Mouse (Mus musculus) heart, postnatal 10 days (tissue): ENCODE results near the gene Ccl6. TPM values are rescaled to one million over a fixed set of nuclear protein-coding genes. Genes with fewer than 3 reads are reported as not detected.

Source experiments
- DNase-seq, 2 experiments: peaks; one replicate each; pipeline ENCODE4 v3.0.0; 2021
- intact Hi-C: fragments of 180-260 bp; cut with DNase I; formaldehyde crosslinking; loops from one replicate; pipeline ENCODE4 v1.15.1; 2025
- total RNA-seq, 2 experiments: library from RNA; stranded (reverse); gene quantifications; 2 replicates each; pipeline ENCODE4 v1.2.3; 2021

The Ccl6 gene
- total RNA-seq, 2 experiments from 2014 or later, result 3.0 to 4.5 TPM

DNA sequence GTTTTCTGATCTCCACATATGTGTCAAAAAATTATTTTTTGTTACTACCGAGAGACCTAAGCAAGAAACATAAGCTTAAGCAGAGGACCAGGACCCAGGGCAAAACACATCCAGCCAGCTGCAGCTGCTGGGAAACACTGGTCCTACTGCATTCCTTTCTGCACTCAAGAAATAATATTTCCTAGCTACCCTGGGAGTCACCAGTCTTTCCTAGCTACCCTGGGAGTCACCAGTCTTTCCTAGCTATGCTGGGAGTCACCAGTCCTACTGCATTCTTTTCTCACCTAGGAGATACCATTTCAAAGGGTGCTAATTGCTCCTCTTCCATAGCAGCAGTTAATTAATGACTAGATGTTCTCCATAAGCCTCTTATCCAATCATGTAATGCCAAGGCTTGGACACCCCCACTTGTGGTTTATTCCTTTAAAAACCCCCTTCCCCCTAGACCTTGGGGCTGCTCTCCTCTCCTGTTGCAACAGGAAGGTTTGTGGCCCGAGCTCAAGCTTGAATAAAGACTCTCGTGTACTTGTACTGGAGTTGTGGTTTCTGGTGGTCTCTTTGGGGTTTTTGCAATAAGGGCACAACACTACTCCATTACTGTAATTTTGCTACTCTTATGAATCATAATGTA is 5.4 kb upstream of the Ccl6 start:
- DNase-seq, result no peak
- intact Hi-C loops, result no loop called here

DNA sequence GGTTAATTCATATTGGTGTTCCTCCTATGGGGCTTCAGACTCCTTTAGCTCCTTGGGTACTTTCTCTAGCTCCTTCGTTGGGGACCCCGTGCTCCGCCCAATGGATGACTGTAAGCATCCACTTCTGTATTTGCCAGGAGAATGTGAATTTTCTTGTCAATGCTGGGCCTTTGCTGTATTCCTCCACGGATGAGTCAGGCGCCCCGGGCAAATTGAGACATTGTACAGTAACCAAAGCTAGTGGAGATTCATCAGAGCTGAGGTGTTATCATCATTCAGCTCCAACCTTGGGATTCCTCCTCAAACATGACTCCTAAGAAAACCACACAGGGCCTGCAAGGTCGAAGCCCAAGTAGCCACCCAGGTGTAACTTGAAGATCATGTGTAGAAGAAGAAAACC is 4.9 kb upstream of the Ccl6 start:
- intact Hi-C loops, result no loop called here
- DNase-seq, result no peak

DNA sequence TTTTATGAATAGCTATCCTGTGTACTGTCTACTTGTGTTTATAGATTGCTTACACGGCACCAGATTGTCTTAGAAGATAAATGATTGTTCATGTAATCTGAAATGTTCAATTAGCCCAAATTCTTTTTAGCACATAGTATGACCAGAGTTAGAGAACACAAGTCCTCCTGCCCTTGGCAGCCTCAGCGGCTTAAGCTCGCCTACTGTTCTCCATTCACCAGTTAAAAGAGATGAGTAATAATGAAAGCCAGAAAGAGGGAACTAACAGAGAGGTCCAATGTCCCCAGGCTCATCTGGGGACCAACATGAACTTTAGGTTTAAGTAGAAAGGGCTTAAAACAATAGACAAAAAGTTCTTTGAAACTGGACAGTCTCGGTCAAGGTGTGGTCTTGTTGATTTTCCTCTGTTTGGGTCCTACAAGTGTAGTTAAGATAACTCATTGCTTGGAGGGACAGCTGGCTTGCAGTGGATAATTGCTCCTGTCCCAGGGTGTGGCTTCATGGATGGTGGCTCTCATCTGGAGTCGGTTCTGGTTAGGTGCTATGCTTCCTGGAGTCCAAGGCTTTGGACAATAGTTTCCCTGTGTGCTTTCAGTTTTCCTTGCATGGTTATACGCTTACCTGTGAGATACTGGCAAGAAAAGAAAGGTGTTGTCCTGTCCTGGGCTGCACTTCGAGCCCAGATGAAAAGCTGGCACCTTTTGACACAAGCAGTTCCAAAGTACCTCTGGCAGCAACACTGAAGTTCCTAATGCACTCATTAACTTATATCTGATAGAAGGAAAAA is 3.0 kb upstream of the Ccl6 start:
- intact Hi-C loops, result no loop called here
- DNase-seq, result no peak

DNA sequence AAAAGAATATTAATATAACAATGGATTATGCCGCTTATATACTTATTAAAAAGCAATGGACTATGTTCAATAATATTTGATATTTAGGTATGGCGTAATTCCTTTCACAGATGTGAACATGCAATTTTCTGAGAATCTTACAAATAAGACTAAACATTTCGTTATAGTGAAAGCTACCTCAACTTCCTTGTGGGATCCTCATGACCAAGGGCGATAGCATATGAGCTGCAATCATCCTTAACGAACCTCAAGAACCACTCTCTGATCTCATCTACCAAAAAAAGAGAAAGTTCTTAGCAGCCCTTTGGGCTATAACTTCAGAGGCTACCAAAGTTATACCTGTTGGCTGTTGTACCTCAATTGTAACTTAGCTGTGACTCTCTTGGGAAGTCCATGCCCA is 566 bp upstream of the Ccl6 start:
- no peak for DNase-seq
- intact Hi-C loops, result no loop called here

DNA sequence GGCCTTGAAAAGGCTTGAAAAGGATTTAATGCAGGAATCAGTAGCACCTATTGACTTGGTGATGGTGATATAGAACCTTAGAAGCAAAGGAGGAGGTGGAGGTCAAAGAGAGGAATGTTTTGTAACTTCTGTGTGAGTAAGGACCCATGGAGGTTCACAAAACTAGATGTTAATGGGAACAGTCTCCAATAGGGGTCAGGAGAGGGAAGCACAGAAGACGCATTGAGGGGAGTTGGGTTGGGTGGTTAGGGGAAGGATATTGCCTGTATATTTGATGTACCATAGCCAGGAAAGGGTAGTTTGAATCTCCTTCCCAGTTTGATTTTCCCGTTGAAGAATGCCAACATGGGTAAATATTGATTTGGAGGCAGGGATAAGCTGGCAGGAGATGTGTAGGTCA is 8.7 kb downstream of the Ccl6 start:
- intact Hi-C loops, result no loop called here

DNA sequence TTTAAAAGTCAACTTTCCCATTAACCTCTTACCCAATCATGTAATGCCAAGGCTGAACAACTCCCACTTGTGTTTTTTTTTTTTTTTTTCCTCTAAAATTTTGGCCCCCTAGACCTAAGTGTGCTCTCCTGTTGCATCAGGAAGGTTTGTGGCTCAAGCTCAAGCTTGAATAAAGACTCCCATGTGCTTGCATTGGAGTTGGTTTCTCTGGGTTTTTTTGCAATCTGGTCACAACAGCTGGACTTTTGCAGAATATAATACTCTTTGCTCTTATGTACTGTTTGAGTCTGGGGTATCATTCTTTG is 9.5 kb downstream of the Ccl6 start:
- no peak for DNase-seq
- intact Hi-C loops, result no loop called here

More for the DNA sequence above, 8.7 kb downstream of the Ccl6 start:
- DNase-seq, result no peak

DNA sequence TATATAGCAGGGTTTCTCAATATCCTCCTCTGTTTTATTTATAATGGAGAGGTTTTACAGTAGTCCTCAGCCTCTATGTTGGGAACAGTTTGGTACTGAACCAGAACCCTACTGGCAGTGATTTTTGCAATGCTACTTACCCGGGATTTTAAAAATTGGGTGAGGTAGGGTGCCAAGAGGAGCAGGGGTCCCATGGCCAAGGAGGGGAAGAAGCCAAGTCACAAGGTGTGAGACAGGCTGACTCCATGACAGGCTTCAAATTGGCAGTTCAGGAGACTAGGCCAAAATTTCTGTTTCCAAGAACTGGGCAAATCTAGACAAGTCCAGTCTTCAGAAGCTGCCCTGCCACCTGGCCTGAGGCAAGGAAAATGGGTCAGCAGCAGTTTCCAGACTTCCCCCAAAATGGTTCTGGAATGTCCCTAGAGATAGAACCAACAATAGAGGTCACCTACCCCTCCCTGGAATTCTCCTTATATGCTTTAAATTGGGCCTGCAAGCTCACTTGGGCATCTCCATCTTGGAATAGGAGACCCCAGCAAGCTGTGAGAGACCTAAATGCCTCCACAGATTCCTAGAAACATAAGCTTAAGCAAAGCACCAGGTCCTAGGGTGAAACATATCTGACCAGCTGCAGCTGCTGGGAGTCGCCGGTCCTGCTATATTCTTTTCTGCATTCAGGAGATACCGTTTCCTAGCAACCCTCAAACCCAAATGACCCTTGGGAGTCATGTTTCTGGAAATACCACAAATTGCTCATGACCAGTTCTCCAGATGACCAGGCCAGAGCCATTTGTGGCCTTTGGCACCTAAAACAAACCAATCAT is 10.0 kb downstream of the Ccl6 start:
- intact Hi-C loops, result no loop called here
- DNase-seq, result peak; percentile 47 to 57

DNA sequence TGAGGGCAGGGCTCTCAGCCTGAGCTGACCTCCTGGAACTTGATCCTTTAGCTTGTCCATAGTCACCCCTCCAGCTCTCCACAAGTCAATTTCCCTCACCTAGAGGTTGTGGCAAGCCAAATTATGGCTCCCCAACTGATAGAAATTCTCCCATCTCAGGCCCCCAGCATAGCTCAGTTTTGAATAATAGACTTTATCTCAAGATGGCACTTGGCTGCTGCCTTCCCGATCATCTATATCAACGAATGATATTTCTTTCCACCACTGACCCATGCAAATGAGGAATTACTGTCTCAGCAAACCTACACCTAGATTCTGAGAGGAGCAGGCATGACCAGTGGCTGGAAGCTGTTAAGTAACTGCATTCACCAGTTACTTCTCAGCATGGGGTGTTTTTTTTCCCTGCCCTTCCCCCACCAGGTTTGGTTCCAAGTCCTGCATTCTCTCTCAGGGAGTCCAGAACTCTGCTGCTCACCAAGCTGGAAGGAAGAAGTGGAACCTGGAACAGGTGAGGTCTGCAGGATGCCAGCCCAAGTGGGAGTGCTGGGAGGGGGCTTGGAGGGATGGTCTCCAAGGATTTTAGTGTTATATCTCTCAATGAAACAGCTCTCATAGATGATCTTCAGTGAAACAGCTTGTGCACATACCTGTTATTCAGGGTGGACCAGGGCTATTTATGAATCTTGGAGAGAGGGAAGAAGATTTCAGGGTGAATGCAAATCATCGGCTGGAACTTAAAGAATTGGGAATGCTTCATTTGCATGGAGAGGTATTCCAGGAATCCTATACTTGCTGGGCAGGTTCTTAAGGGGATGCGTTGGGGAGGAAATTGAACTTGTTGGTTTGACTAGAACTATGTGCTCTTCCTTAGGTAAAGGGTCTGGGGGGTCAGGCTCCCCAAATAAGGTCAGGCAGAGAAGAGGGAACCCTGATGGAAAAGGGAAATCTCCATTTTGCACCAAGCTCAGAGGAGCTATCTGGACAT is 11.0 kb downstream of the Ccl6 start:
- intact Hi-C loops, result no loop called here
- no peak for DNase-seq

DNA sequence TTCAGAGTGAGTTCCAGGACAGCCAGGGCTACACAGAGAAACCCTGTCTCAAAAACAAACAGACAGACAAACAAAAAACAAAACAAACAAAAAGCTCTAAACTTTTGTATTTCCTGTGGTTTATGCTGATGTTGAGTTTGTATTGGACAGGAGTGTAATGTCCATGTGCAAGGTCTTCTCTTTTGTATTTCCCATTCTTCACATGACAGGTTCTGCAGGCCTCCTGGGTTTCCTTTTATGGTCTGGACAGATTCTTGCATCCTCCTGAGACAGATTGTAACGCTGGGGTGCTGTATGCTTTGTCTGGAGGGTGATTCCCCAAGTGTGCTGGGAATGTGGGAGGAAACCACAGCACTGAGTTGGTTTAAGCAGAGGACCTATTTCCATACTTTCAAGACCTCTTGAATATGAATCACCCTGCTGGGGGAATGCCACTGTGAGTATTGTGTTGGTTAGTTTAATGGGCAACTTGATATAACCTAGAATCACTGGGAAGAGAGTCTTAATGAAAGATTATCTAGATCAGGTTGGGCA is 12.1 kb downstream of the Ccl6 start:
- intact Hi-C loops, result no loop called here
- no peak for DNase-seq

DNA sequence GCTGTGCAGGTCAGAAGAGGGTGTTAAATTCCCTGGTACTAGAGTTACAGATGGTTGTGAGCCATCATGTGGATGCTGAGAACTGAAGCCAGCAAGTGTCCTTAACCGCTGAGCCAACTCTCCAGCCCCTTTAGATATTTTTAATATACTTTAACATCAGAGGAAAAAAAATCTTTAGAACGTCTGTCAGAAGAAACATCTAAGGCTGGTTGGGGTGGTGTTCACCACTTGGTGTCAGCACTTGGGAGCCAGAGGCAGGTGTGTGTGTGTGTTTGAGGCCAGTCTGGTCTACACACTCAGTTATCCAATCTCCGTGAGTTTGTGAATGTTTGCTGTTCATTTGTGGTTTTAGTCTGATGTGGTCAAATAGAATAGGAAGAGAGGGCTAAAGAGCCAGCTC is 13.9 kb downstream of the Ccl6 start:
- intact Hi-C loops, result no loop called here
- no peak for DNase-seq

DNA sequence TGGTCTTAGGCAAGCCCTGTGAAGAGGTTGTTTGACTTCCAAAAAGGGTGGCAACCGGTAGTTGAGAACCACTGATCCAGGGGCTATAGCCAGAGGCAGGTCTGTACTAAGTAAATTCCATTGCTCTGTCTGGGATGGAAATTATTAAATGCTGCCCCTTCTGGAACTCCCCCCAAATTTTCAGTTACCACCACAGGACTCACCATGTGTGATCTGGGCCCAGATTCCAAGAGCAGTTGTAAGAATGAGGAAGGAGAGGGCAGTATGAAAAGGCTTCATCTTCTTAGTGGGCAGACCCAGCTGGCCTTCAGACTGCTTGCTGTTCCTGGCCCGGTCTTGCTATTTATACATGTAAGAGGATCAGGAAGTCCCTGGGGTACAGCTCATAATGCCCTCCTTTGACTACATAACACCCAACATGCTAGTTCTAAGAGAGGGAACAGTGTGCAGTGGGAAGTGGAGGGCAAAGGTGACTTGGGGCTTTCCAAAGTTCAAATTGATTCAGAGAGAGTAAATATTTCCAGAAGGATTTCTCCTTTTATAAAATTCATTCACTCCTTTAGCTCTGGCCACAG is 14.6 kb downstream of the Ccl6 start, which contains the start of gene Ccl9:
Gene Ccl9, minus strand, starts transcription at position 451 of the 575 bp plus-strand sequence.
- DNase-seq, result no peak
- intact Hi-C loops, result no loop called here

DNA sequence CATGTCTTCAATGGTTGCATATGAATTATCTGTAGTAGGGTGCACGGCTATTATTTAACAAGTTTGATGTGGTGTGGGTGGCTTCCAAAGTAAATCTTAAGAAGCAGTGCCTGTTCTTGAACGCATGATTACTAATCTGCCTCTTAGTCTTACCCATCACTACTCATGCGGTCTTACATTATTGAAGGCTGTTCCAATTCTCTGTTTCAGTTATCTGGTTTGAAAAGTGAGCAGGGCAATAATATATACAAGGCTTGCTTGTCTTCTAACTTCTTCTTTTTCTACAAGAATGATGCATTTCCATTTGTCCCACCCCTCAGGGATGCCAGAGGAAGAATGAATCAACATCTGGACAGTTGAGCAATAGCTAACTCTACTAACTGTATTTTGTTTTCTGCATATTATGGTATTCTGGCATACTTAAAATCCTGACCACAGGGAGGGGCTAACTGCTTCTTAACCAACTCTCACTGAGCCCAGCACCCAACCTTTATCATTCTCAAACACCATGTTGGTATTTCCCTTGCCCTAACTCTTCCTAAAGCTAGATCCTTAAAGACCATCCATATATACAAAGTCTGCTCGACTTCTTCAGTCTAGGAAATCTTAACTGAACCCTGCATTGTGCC is 15.8 kb downstream of the Ccl6 start:
- intact Hi-C loops, result no loop called here
- DNase-seq, result no peak

DNA sequence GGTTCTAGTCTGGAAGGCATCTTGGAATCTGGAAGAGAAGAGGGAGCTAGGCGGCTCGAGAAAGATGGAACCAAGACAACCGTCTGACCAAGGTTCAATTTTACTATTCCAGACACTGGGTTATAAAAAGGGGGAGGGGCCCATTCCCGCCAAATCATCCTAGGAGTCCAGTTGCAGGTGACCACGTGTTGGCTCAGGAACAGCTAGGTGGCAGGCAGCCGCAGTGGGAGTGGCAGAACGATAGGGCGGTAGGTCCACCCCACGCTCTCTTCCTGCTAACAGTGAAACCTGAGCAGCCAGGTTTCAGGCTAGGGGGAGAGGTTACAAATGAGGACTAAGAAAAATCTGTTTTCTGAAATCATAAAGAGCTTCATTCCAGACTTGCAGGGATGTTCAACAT is 20.1 kb downstream of the Ccl6 start:
- intact Hi-C loops, result no loop called here
- DNase-seq, result no peak

DNA sequence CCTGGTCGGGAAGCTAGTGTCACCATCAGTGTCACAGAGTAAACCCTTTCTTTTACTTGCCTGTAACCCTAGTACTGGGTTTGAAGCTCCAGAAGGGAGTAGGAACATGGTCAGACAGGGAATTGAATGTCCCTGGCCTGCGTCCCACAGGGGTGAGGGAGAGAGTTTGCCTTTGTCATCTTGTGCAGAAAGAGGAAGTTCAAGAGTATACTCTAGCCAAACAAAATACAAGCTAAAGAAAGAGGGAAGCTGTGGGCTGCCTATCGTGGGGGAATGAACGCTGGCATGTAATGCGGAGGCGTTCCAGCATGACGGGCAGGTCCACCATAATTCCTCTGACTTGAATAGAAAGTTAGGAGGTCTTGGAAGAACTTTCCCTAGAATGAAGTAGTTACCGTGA is 20.7 kb downstream of the Ccl6 start:
- intact Hi-C loops, result no loop called here
- peak; percentile 45 to 49 for DNase-seq

DNA sequence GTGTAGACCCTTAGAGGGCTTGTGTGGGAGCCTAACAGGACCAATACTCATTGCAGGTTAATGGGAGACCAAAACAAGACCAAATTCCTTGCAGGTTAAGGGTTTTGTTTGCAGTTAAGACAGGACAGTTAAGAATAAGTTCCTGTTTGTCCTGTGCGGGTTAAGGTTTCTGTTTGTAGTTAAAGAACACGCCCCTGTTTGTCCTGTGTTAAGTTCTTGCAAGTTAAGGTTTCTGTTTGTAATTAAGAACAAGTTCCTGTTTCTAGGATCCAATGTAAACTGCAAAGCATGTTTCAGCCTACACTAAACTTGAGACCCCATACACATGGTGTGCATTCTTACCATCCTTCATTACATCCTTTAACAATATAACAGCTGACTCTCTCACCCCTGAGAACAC is 22.7 kb downstream of the Ccl6 start:
- intact Hi-C loops, result no loop called here
- no peak for DNase-seq

DNA sequence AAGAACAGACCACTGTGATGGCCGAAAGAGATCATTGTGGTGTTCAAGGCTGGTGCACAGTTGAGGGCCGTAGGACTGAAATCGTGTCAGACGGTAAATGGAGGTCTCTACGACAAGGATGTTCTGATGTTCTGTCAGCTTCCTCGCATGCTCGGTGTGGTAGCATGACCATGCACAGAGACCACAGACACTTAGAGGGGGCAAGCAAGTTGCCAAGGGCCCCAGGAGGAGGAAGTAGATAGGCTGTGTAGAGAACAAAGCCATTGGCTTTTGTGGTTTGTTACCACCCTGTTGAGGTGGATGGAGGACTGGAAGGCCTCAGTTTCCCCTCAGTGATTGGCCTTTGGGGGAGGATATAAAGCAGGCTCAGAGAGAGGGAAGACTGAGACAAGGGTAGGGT is 23.6 kb downstream of the Ccl6 start:
- no peak for DNase-seq
- intact Hi-C loops, result no loop called here

DNA sequence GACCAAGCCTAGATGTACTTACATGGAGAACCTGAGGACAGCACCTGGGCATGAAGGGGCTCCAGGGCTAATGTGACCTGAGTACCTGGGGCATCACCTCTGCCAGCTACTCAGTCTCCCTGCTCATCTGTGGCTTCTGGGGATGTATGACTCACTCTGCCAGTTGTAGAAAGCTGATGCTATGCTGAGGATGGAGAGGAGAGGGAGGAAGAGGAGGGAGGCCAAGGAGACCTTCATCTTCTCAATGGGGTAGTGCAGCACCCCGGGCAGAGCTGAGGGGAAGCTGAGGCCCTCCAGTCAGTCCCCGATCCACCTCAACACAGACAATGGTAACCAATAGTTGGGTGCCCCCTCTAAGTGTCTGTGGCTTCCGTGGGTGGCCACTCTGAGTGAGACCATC is 24.1 kb downstream of the Ccl6 start:
- intact Hi-C loops, result no loop called here
- DNase-seq, result no peak

DNA sequence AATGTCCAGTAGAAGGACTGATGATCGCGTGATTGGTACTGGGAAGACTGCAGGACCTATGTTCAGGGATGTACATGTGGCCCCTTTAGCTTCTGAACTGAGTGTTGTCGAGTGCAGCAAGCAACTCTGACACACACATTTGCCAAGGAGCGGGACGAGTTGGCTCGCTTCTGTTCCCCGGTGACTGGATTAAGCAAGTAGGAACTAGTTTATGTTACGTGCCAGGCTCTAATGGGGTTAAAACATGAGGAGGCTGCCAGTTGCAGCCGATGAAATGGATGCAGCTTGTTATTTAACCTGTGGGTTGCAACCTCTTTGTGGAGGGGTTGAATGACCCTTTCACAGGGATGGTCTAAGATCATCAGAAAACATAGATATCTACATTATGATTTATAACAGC is 24.8 kb downstream of the Ccl6 start:
- intact Hi-C loops, result no loop called here
- no peak for DNase-seq

DNA sequence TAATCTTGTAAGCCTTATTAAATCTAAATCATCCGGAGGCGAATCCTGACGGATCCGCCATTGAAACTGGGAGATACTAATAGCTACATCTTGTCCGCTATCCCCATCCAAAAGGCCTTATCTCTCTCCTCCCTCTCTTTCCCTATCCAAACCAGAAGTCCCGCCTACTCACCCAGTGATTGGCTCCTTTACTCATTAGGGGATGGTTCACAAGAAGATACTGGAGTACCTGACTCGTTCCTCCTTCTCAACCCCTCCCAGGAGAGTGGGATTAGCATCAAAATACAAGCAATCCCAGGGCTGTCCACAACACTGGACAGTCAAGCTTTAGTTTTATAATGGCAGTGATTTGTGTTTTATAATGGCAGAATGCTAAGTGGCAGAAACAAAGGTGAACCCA is 25.6 kb downstream of the Ccl6 start:
- intact Hi-C loops, result no loop called here
- DNase-seq, result no peak

DNA sequence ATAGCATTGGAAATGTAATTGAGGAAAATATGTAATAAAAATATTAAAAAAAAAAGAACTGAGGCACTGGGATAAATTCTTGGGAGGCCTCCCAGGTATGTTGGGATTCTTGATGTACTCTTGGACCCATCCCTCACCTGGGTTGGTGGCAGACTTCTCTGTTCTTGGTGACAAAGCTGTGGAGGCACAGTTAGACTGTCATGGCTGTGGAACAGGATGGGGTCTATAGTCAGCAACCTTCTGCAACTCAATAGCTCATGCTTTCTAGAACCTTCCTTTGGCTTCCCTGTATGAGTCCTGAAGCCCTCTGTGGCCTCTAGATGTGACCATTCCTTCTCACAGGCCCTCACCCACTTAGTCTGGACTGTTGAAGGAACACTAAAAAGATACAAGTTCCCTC is 26.3 kb downstream of the Ccl6 start:
- intact Hi-C loops, result no loop called here

More for the DNA sequence above, 26.3 kb downstream of the Ccl6 start:
- DNase-seq, result no peak
